Comparison of ENCODE assay signal across 8 mouse cellular contexts in genomic region chr17:87108507-87109292, GRCm38 (mm10). TPM values are rescaled to one million over a fixed set of nuclear protein-coding genes. Genes with fewer than 3 reads are reported as not detected.
DNase-seq lines count a peak whose midpoint lies in the region; ATAC-seq and TF ChIP-seq lines count a peak whose summit lies in the region.

No protein-coding gene starts in this region.

- no peak for TF ChIP-seq CTCF in lung, embryonic 14.5 days (IDR thresholded peaks at IDR 0.05; ENCODE audit: low read depth)

- H3K9ac ChIP-seq in lung, embryonic 14.5 days = peak overlapping the region; percentile 82
- H3K9ac ChIP-seq in embryonic facial prominence, embryonic 15.5 days = peak overlapping the region; percentile 79
- H3K9ac ChIP-seq in intestine, embryonic 16.5 days (ENCODE audit: low read depth, low read length) = peak overlapping the region; percentile 83
- H3K9ac ChIP-seq in neural tube, embryonic 14.5 days (replicated peaks; ENCODE audit: low read depth, low read length) = peak overlapping the region; percentile 90; the same call in 1 of the 2 replicates

- no peak for ATAC-seq in lung, embryonic 14.5 days (ENCODE audit: insufficient read depth)
- no peak for ATAC-seq in embryonic facial prominence, embryonic 15.5 days (ENCODE audit: insufficient number of reproducible peaks, low FRiP score, low TSS enrichment, low read depth)
- no peak for ATAC-seq in intestine, embryonic 16.5 days
- ATAC-seq in neural tube, embryonic 14.5 days (ENCODE audit: low read depth) = no peak

- H3K36me3 ChIP-seq in lung, embryonic 14.5 days (ENCODE audit: insufficient read depth) = no peaks in the 10 kb centered on the region
- H3K36me3 ChIP-seq in embryonic facial prominence, embryonic 15.5 days = no peaks in the 10 kb centered on the region; the same call in 1 of the 2 replicates
- no peaks in the 10 kb centered on the region for H3K36me3 ChIP-seq in intestine, embryonic 16.5 days (ENCODE audit: control insufficient read depth, insufficient read depth, low read length)
- H3K36me3 ChIP-seq in neural tube, embryonic 14.5 days (ENCODE audit: control insufficient read depth, insufficient read depth, low read length) = no peaks in the 10 kb centered on the region

- peaks cover 2% of the 10 kb centered on the region; the same call in 1 of the 2 replicates for H3K4me1 ChIP-seq in lung, embryonic 14.5 days (ENCODE audit: insufficient read depth)
- H3K4me1 ChIP-seq in embryonic facial prominence, embryonic 15.5 days = peaks cover 27% of the 10 kb centered on the region
- 0 out of 2 replicates have a peak, but pooled peaks cover 2% of the 10 kb centered on the region for H3K4me1 ChIP-seq in intestine, embryonic 16.5 days (ENCODE audit: control insufficient read depth, insufficient read depth, low read length)
- peaks cover 12% of the 10 kb centered on the region for H3K4me1 ChIP-seq in neural tube, embryonic 14.5 days (ENCODE audit: control insufficient read depth, insufficient read depth, low read length)

- H3K27me3 ChIP-seq in lung, embryonic 14.5 days (ENCODE audit: insufficient read depth, low read length) = no peaks in the 10 kb centered on the region
- no peaks in the 10 kb centered on the region for H3K27me3 ChIP-seq in embryonic facial prominence, embryonic 15.5 days
- H3K27me3 ChIP-seq in intestine, embryonic 16.5 days (replicated peaks; ENCODE audit: control insufficient read depth, insufficient read depth, low read length) = no peaks in the 10 kb centered on the region
- no peaks in the 10 kb centered on the region for H3K27me3 ChIP-seq in neural tube, embryonic 14.5 days (ENCODE audit: control insufficient read depth, insufficient read depth, low read length)

- peak overlapping the region; percentile 80 for H3K4me2 ChIP-seq in lung, embryonic 14.5 days
- peak overlapping the region; percentile 81 for H3K4me2 ChIP-seq in embryonic facial prominence, embryonic 15.5 days (replicated peaks)
- peak overlapping the region; percentile 92 for H3K4me2 ChIP-seq in intestine, embryonic 16.5 days (ENCODE audit: low read depth, low read length)
- H3K4me2 ChIP-seq in neural tube, embryonic 14.5 days (ENCODE audit: low read depth, low read length) = peak overlapping the region; percentile 82

- peak overlapping the region; percentile 74 for H3K4me3 ChIP-seq in lung, embryonic 14.5 days (ENCODE audit: low read depth, low read length)
- peak overlapping the region; percentile 75 for H3K4me3 ChIP-seq in embryonic facial prominence, embryonic 15.5 days (replicated peaks)
- peak overlapping the region; percentile 75 for H3K4me3 ChIP-seq in intestine, embryonic 16.5 days (ENCODE audit: low read length)
- H3K4me3 ChIP-seq in neural tube, embryonic 14.5 days (ENCODE audit: low read depth, low read length) = peak overlapping the region; percentile 70

- WGBS in lung, embryonic 14.5 days = 39% methylated on average over 13 of the region's 13 CpGs
- 36% methylated on average over 13 of the region's 13 CpGs for WGBS in embryonic facial prominence, embryonic 15.5 days
- 40% methylated on average over 13 of the region's 13 CpGs for WGBS in intestine, embryonic 16.5 days
- 36% methylated on average over 13 of the region's 13 CpGs for WGBS in neural tube, embryonic 14.5 days

- no peak overlapping the region for H3K27ac ChIP-seq in lung, embryonic 14.5 days (ENCODE audit: low read depth)
- H3K27ac ChIP-seq in embryonic facial prominence, embryonic 15.5 days (replicated peaks) = peak overlapping the region; percentile 89; the same call in 1 of the 2 replicates
- H3K27ac ChIP-seq in intestine, embryonic 16.5 days (ENCODE audit: low read length) = 0 out of 2 replicates have a peak overlapping the region, but pooled peaks have one; percentile 5
- H3K27ac ChIP-seq in neural tube, embryonic 14.5 days (ENCODE audit: low read depth, low read length) = 0 out of 2 replicates have a peak overlapping the region, but pooled peaks have one; percentile 86

- no peak for DNase-seq in lung, embryonic 14.5 days
- no peak for DNase-seq in lung, postnatal 25 days (ENCODE audit: low spot score)
- no peak for DNase-seq in layer of hippocampus, adult 18-20 months (ENCODE audit: low spot score in 2 of 2)
- DNase-seq in Muller cell, postnatal 12 days (ENCODE audit: inconsistent ontology term) = no peak
- DNase-seq in adrenal gland, postnatal 25 days = no peak

- no peaks in the 10 kb centered on the region for H3K9me3 ChIP-seq in lung, embryonic 14.5 days (ENCODE audit: low read depth, low read length)
- no peaks in the 10 kb centered on the region for H3K9me3 ChIP-seq in embryonic facial prominence, embryonic 15.5 days (replicated peaks)
- H3K9me3 ChIP-seq in intestine, embryonic 16.5 days (ENCODE audit: control insufficient read depth, low read length) = no peaks in the 10 kb centered on the region
- no peaks in the 10 kb centered on the region for H3K9me3 ChIP-seq in neural tube, embryonic 14.5 days (ENCODE audit: control insufficient read depth, low read length)

RNA-seq across cellular contexts. Expression of gene Socs5, which starts 1.2 kb away (rescaled TPM):
- polyA plus RNA-seq in lung, embryonic 14.5 days (2014; fragmentation: Nextera tagmentation; extraction: Ambion mirVana) = 17.6 and 18.5 TPM in 2 replicates
- polyA plus RNA-seq in embryonic facial prominence, embryonic 15.5 days (2015; fragmentation: Nextera tagmentation; extraction: Ambion mirVana) = 20.6 and 21.3 TPM in 2 replicates
- polyA plus RNA-seq in intestine, embryonic 16.5 days (2015; fragmentation: Nextera tagmentation; extraction: Ambion mirVana) = 5.3 and 5.9 TPM in 2 replicates
- 23.0 and 25.2 TPM in 2 replicates for polyA plus RNA-seq in neural tube, embryonic 14.5 days (2014; fragmentation: Nextera tagmentation; extraction: Ambion mirVana)
- 100 to 1,000 TPM; 114 TPM for total RNA-seq in layer of hippocampus, adult 18-20 months (2021)
- 82.7 and 83.4 TPM in 2 replicates for total RNA-seq in adrenal gland, postnatal 25 days (2021)
